Mouse (Mus musculus) hindbrain, embryonic 10.5 days (tissue): ENCODE data around the gene Pde12. TPM values are rescaled to one million over a fixed set of nuclear protein-coding genes. Genes with fewer than 3 reads are reported as not detected.

ENCODE experiments used
- DNase-seq: peaks from one replicate; pipeline ENCODE4 v3.0.0-alpha.2; 2017; ENCODE audit warnings: low spot score
- H3K27ac ChIP-seq: fragments of 300-500 bp; sonication (generic); 2 replicates; pipeline ENCODE4 v1.5.1; 2016; ENCODE audit warnings: mild to moderate bottlenecking, moderate library complexity
- H3K27me3 ChIP-seq: fragments of 300-500 bp; sonication (generic); 2 replicates; pipeline ENCODE4 v1.6.1; 2016; ENCODE audit warnings: mild to moderate bottlenecking; ENCODE audit not compliant: poor library complexity, insufficient read depth, severe bottlenecking
- H3K36me3 ChIP-seq: fragments of 300-500 bp; sonication (generic); 2 replicates; pipeline ENCODE4 v1.6.1; 2016; ENCODE audit warnings: mild to moderate bottlenecking, moderate library complexity
- H3K4me1 ChIP-seq: fragments of 300-500 bp; sonication (generic); replicated peaks from 2 replicates; pipeline ENCODE4 v1.6.1; 2016; ENCODE audit warnings: mild to moderate bottlenecking
- H3K4me3 ChIP-seq: fragments of 300-500 bp; sonication (generic); 2 replicates; pipeline ENCODE4 v1.5.1; 2016; ENCODE audit warnings: mild to moderate bottlenecking, moderate library complexity
- H3K9me3 ChIP-seq: fragments of 300-500 bp; sonication (generic); 2 replicates; pipeline ENCODE4 v1.6.1; 2016; ENCODE audit warnings: mild to moderate bottlenecking, moderate library complexity
- WGBS: fragments of 180-500 bp; shearing (Covaris S2); methylation state at CpG from one replicate; pipeline ENCODE4 v1.1.7; 2016; 5-methylcytosine and 5-hydroxymethylcytosine counted together
- polyA plus RNA-seq: library from polyadenylated mRNA; unstranded; fragments of >200 nt; fragmentation: Nextera tagmentation; extraction: Ambion mirVana; gene quantifications from 2 replicates; pipeline ENCODE4 v1.2.1, GENCODE M21; 2016

Pde12 gene
- polyA plus RNA-seq, 1 experiment from 2014 or later: 11.5 TPM

GRCm38 (mm10) chr14:26667991-26668370 lies 1.7 kb downstream of the Pde12 start:
- WGBS: 35% methylated on average over 6 of the region's 6 CpGs
- H3K27ac ChIP-seq: peak overlapping the region; percentile 97

GRCm38 (mm10) chr14:26663851-26664250 lies 5.8 kb downstream of the Pde12 start:
- WGBS: 90% methylated on average over 2 of the region's 2 CpGs
- no peak for DNase-seq
- H3K27me3 ChIP-seq: no peaks in the 10 kb centered on the region
- peaks cover 53% of the 10 kb centered on the region for H3K36me3 ChIP-seq
- H3K9me3 ChIP-seq: no peaks in the 10 kb centered on the region
- H3K27ac ChIP-seq: no peak overlapping the region
- peaks cover 27% of the 10 kb centered on the region for H3K4me1 ChIP-seq
- no peak overlapping the region for H3K4me3 ChIP-seq

More at GRCm38 (mm10) chr14:26667991-26668370, 1.7 kb downstream of the Pde12 start:
- Histone ChIP-seq H3K4me3 (peak overlapping the region; percentile 99), H3K36me3 (peaks cover 34% of the 10 kb centered on the region), H3K27me3 (no peaks in the 10 kb centered on the region), H3K4me1 (peaks cover 33% of the 10 kb centered on the region), H3K9me3 (no peaks in the 10 kb centered on the region)
- DNase-seq: no peak

- 94% methylated on average over 2 of the region's 2 CpGs for WGBS
- no peak for DNase-seq
- Histone ChIP-seq H3K36me3 (peaks cover 64% of the 10 kb centered on the region), H3K9me3 (no peaks in the 10 kb centered on the region), H3K27me3 (no peaks in the 10 kb centered on the region), H3K27ac (no peak overlapping the region), H3K4me1 (peaks cover 15% of the 10 kb centered on the region), H3K4me3 (no peak overlapping the region)
Measured at GRCm38 (mm10) chr14:26662488-26662887, 7.2 kb downstream of the Pde12 start.

- no peak overlapping the region for H3K4me3 ChIP-seq
- no peaks in the 10 kb centered on the region for H3K9me3 ChIP-seq
- H3K4me1 ChIP-seq: peaks cover 10% of the 10 kb centered on the region
- H3K36me3 ChIP-seq: peaks cover 69% of the 10 kb centered on the region
- 92% methylated on average over 3 of the region's 3 CpGs for WGBS
- DNase-seq: no peak
- H3K27ac ChIP-seq: no peak overlapping the region
- H3K27me3 ChIP-seq: no peaks in the 10 kb centered on the region
Measured at GRCm38 (mm10) chr14:26662016-26662415, 7.7 kb downstream of the Pde12 start.

GRCm38 (mm10) chr14:26660233-26660632 lies 9.4 kb downstream of the Pde12 start:
- Histone ChIP-seq H3K36me3 (peaks cover 72% of the 10 kb centered on the region), H3K27ac (no peak overlapping the region), H3K9me3 (no peaks in the 10 kb centered on the region), H3K27me3 (no peaks in the 10 kb centered on the region), H3K4me1 (no peaks in the 10 kb centered on the region), H3K4me3 (no peak overlapping the region)
- no peak for DNase-seq
- WGBS: 95% methylated on average over 1 of the region's 1 CpGs

- Histone ChIP-seq H3K4me1 (no peaks in the 10 kb centered on the region), H3K27ac (no peak overlapping the region), H3K27me3 (no peaks in the 10 kb centered on the region), H3K4me3 (no peak overlapping the region), H3K9me3 (no peaks in the 10 kb centered on the region), H3K36me3 (peaks cover 74% of the 10 kb centered on the region)
- DNase-seq: no peak
Measured at GRCm38 (mm10) chr14:26658178-26658577, 11.5 kb downstream of the Pde12 start.

GRCm38 (mm10) chr14:26651901-26652300 lies 17.8 kb downstream of the Pde12 start:
- H3K4me1 ChIP-seq: no peaks in the 10 kb centered on the region
- peaks cover 88% of the 10 kb centered on the region for H3K36me3 ChIP-seq
- no peaks in the 10 kb centered on the region for H3K27me3 ChIP-seq
- no peak for DNase-seq
- no peak overlapping the region for H3K4me3 ChIP-seq
- no peaks in the 10 kb centered on the region for H3K9me3 ChIP-seq
- no peak overlapping the region for H3K27ac ChIP-seq

GRCm38 (mm10) chr14:26647811-26648210 lies 21.9 kb downstream of the Pde12 start:
- Histone ChIP-seq H3K4me1 (0 out of 2 replicates have a peak, but pooled peaks cover 6% of the 10 kb centered on the region), H3K36me3 (peaks cover 48% of the 10 kb centered on the region), H3K27ac (no peak overlapping the region), H3K27me3 (no peaks in the 10 kb centered on the region), H3K4me3 (no peak overlapping the region), H3K9me3 (no peaks in the 10 kb centered on the region)
- DNase-seq: no peak
- 91% methylated on average over 2 of the region's 2 CpGs for WGBS

- no peak for DNase-seq
- H3K27me3 ChIP-seq: no peaks in the 10 kb centered on the region
- 74% methylated on average over 5 of the region's 5 CpGs for WGBS
- no peak overlapping the region for H3K27ac ChIP-seq
- no peak overlapping the region for H3K4me3 ChIP-seq
- H3K4me1 ChIP-seq: 0 out of 2 replicates have a peak, but pooled peaks cover 6% of the 10 kb centered on the region
- no peaks in the 10 kb centered on the region for H3K9me3 ChIP-seq
- H3K36me3 ChIP-seq: peaks cover 33% of the 10 kb centered on the region
Measured at GRCm38 (mm10) chr14:26645989-26646650, 23.6 kb downstream of the Pde12 start.

- no peak overlapping the region for H3K27ac ChIP-seq
- H3K36me3 ChIP-seq: peaks cover 16% of the 10 kb centered on the region
- no peaks in the 10 kb centered on the region for H3K27me3 ChIP-seq
- peaks cover 19% of the 10 kb centered on the region for H3K4me1 ChIP-seq
- 86% methylated on average over 3 of the region's 3 CpGs for WGBS
- no peak for DNase-seq
- no peak overlapping the region for H3K4me3 ChIP-seq
- H3K9me3 ChIP-seq: no peaks in the 10 kb centered on the region
Measured at GRCm38 (mm10) chr14:26643006-26643624, 26.6 kb downstream of the Pde12 start.

GRCm38 (mm10) chr14:26639961-26640360 lies 29.7 kb downstream of the Pde12 start:
- no peaks in the 10 kb centered on the region for H3K9me3 ChIP-seq
- no peak overlapping the region for H3K27ac ChIP-seq
- H3K4me1 ChIP-seq: peaks cover 21% of the 10 kb centered on the region
- H3K4me3 ChIP-seq: peak overlapping the region; percentile 99
- 0 out of 2 replicates have a peak, but pooled peaks cover 3% of the 10 kb centered on the region for H3K36me3 ChIP-seq
- DNase-seq: no peak
- no peaks in the 10 kb centered on the region for H3K27me3 ChIP-seq
- 74% methylated on average over 2 of the region's 2 CpGs for WGBS

- Histone ChIP-seq H3K9me3 (no peaks in the 10 kb centered on the region), H3K4me3 (peak overlapping the region; percentile 99), H3K27ac (peak overlapping the region; percentile 98), H3K27me3 (no peaks in the 10 kb centered on the region), H3K36me3 (0 out of 2 replicates have a peak, but pooled peaks cover 3% of the 10 kb centered on the region), H3K4me1 (peaks cover 21% of the 10 kb centered on the region)
- DNase-seq: no peak
- 10% methylated on average over 11 of the region's 11 CpGs for WGBS
Measured at GRCm38 (mm10) chr14:26639251-26639650, 30.4 kb downstream of the Pde12 start.

GRCm38 (mm10) chr14:26638708-26639084 lies 31.0 kb downstream of the Pde12 start:
- Histone ChIP-seq H3K4me3 (peak overlapping the region; percentile 99), H3K27me3 (no peaks in the 10 kb centered on the region), H3K9me3 (no peaks in the 10 kb centered on the region), H3K4me1 (peaks cover 21% of the 10 kb centered on the region), H3K36me3 (0 out of 2 replicates have a peak, but pooled peaks cover 3% of the 10 kb centered on the region), H3K27ac (peak overlapping the region; percentile 98)
- peak; percentile 59 for DNase-seq
- WGBS: under 1% methylated on average over 16 of the region's 16 CpGs
